Mouse (Mus musculus) T-helper 1 cell (primary cell): ENCODE results near the gene Mark1.

Experiments
- in situ Hi-C: fragments of 300-600 bp; cut with MboI, MseI; formaldehyde crosslinking; loops from one replicate; pipeline ENCODE4 v1.15.1; 2025; ENCODE audit warnings: high pct_unique_total_duplicates

The Mark1 gene

GRCm38 (mm10) chr1:184999071-184999750 lies at the start of gene Mark1:
Mark1 (minus strand) TSS chr1:184999570.
- in situ Hi-C loops = no loop called here

DNA sequence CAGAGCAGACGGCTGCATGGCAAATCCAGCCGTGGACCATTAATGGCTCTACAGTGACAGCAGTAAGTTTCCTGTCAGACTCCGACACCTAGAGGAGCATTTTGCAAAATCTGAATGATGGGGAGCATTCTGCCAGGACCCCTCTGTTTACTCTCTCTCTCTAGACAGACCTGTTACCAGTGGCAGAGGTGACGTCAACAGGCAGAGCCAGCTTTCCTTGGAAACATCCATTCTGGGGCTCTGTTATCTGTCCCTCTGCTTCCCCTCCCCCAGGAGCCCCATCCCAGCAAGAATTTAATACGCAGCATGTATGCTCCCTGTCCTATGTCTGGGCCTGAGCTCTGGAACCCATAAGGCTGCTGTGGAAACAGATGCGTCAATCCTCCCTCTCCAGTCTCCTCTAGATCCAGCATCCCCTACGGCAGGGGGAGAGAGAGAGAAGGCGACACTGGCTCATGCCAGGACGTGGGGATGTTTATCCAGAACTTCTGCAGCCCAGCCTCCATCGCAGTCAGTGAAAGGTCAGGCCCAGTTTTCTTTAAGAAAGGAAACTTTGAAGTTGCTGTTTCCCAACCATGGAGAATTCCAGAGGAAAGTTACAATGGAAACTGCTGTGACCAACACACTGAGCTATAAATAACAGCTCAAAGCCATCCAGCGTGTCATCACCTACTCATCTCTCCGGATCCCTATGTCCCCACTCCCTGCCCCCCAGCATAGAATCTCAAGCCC lies 48.3 kb upstream of the Mark1 start:
- in situ Hi-C loops = no loop called here

GRCm38 (mm10) chr1:185046513-185046912 lies 47.1 kb upstream of the Mark1 start:
- in situ Hi-C loops = no loop called here

DNA sequence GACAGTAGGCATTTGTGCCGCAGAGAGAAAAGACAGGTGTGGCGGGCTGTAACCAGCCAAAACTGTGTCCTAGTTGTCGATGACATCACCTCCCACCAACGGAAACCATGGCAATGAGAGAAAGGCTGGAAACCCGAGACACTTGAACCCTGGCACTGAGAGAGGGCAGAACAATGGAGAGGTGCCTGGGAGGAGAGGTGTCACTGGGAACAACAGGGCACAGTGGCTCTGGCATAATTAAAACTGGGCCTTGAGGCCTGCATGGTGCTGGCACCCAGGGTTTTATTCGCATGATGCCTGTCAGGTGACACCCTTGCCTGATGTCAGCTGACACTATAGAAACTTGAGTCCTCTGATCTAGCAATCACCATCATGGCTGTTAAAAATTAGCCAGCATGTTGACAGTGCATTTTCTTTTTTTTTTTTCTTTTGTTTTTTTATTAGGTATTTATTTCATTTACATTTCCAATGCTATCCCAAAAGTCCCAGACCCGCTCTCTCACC lies 38.9 kb upstream of the Mark1 start:
- in situ Hi-C loops = no loop called here

DNA sequence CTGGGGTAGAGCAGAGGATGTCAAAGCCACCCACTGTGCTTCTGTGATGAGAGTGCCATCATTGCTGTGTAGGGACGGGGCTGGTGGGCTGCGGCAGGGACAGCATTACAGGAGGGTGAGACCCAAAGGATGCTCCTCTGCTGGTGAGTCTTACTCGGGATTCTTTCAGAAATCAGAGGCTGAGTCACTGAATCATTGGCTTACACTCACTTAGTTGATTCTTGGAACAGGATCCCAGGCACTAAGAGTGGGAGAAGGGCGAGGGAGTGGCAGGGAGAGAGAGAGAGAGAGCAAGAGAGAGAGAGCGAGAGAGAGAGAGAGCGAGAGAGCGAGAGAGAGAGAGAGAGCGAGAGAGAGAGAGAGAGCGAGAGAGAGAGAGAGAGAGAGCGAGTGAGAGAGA lies 31.2 kb upstream of the Mark1 start:
- in situ Hi-C loops = no loop called here

DNA sequence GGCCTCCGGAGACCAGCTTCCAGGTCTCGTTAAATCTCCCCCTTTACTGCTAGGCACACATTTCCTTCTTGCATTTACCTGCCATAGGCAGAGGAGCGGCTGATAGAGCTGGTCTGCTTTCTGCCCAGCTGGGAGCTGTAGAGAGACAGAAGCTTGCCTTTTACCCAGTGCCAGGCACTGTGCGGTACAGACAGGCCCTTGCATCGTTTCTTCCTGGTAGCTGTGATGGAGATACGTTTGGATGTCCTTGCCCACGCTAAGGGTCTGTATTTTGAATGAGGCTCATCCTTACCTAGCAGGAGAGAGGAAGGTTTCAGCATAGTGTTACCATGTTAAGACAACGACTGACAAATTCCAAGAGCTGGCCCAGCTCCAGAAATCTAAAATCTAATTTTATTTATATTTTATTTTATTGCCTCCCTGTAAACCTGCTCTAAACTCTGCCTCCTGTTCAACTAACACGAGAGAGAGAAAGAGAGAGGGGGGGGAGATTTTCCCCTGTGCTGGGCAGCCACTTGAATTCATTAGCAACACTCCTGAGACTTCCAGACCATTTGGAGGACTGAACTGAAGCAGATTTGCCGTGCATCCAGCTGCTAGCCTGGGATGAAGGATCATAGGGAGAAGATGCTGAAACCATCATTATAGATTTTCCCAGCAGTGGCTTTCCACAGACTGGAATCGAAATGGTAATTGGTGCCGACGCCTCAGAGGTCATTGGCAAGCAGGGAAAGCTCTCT lies 21.2 kb upstream of the Mark1 start:
- in situ Hi-C loops = no loop called here

GRCm38 (mm10) chr1:185012566-185012965 lies 13.2 kb upstream of the Mark1 start:
- in situ Hi-C loops = no loop called here

GRCm38 (mm10) chr1:185007066-185007465 lies 7.7 kb upstream of the Mark1 start:
- in situ Hi-C loops = no loop called here

- in situ Hi-C loops = no loop called here
These were observed 620 bp upstream of the Mark1 start for GRCm38 (mm10) chr1:184999780-185000599.

- in situ Hi-C loops = no loop called here
These were observed 739 bp downstream of the Mark1 start for GRCm38 (mm10) chr1:184998631-184999030.

GRCm38 (mm10) chr1:184998161-184998560 lies 1.2 kb downstream of the Mark1 start:
- in situ Hi-C loops = no loop called here

DNA sequence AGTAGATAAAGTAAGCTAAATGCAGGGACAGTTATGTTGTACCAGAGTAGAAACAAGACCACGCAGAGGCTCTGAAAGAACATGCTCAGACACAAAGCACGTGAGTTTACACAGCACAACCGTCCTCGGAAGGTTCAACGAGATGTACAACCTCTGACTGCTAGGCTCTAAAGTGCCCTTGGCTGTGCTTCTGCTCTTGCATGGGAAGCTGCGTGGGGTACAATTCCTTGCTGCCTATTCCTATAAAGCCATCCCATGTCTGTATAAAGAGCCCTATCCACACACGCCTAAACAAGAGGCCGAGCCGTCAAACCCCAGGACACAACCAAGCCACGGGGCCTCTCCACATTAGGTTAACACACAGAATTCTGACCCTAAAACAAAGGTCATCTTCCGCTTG lies 1.9 kb downstream of the Mark1 start:
- in situ Hi-C loops = no loop called here

GRCm38 (mm10) chr1:184995335-184995734 lies 4.0 kb downstream of the Mark1 start:
- in situ Hi-C loops = no loop called here

DNA sequence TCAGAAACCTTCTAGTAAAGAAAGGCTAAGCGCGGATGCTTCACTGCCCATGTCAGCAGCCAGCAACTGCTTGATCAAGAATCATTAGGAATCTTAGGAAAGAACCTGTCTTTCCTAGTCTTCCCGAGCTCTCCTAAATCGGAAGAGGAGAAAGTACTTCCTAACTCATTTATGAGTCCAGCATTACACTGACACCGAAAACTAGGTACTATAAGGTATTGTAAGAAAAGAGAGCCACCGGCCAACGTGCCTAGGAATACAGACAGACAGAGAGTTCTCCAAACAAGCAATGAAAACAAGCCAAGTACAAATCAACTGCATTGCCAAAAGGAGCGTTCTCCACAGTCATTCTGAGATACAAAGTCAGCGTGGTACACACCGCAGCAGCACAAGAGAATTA lies 8.2 kb downstream of the Mark1 start:
- in situ Hi-C loops = no loop called here

- in situ Hi-C loops = no loop called here
These were observed 12.6 kb downstream of the Mark1 start for GRCm38 (mm10) chr1:184986748-184987147.

- in situ Hi-C loops = no loop called here
These were observed 14.6 kb downstream of the Mark1 start for GRCm38 (mm10) chr1:184984723-184985122.

GRCm38 (mm10) chr1:184983751-184984150 lies 15.6 kb downstream of the Mark1 start:
- in situ Hi-C loops = no loop called here

- in situ Hi-C loops = no loop called here
These were observed 27.1 kb downstream of the Mark1 start for GRCm38 (mm10) chr1:184972214-184972776.

- in situ Hi-C loops = no loop called here
These were observed 30.0 kb downstream of the Mark1 start for GRCm38 (mm10) chr1:184969374-184969773.

DNA sequence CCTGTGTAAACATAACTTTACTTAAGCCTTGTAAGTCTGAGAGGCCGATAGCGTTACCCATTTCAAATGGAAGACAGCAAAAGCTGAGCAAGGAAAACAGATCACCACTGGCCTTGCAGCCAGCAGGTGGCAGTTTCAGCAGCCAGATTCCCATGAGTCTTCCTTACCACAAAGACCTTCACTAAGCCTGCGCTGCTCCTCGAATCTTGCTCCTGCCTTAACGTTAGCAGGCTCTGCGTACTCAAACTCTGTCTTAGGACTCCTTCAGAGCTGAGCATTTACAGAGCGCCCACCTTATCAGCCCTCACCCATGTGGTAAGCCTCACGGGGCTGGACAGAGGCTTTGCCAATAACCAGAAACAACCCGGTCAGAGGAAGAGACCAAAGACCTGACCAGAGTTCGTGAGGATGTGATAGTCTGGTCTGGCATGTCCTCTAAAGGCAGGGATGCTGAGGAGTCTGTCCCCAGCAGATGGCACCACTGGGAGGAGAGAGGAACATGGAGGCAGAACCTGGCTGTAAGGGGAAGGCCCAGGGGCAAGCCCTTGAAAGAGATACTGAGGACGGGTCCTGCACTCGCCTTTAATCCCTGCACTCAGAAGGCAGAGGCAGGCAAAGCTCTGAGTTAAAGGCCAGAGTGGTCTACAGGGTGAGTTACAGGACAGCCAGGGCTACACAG lies 33.5 kb downstream of the Mark1 start:
- in situ Hi-C loops = no loop called here
